Mouse (Mus musculus) limb, embryonic 10.5 days (tissue): ENCODE measurements around the gene Ccdc58. TPM values are rescaled to one million over a fixed set of nuclear protein-coding genes. Genes with fewer than 3 reads are reported as not detected.
"Not testable (repeated sequence)": the region's sequence is repeated elsewhere in the genome, so short reads cannot be mapped to it uniquely, and the experiment has no call there.

Experiments used
- DNase-seq: peaks from one replicate; pipeline ENCODE4 v3.0.0-alpha.2; 2017; ENCODE audit warnings: low spot score
- H3K27ac ChIP-seq: fragments of 300-500 bp; sonication (generic); 2 replicates; pipeline ENCODE4 v1.5.1; 2016; ENCODE audit warnings: mild to moderate bottlenecking
- H3K27me3 ChIP-seq: fragments of 300-500 bp; sonication (generic); 2 replicates; pipeline ENCODE4 v1.6.1; 2016; ENCODE audit warnings: low read depth, mild to moderate bottlenecking; ENCODE audit not compliant: poor library complexity, severe bottlenecking
- H3K36me3 ChIP-seq: fragments of 300-500 bp; sonication (generic); 2 replicates; pipeline ENCODE4 v1.6.1; 2016; ENCODE audit warnings: mild to moderate bottlenecking, moderate library complexity
- H3K4me1 ChIP-seq: fragments of 300-500 bp; sonication (generic); 2 replicates; pipeline ENCODE4 v1.6.1; 2016
- H3K4me3 ChIP-seq: fragments of 300-500 bp; sonication (generic); 2 replicates; pipeline ENCODE4 v1.5.1; 2016; ENCODE audit warnings: mild to moderate bottlenecking, moderate library complexity
- H3K9me3 ChIP-seq: fragments of 300-500 bp; sonication (generic); replicated peaks from 2 replicates; pipeline ENCODE4 v1.6.1; 2016; ENCODE audit warnings: mild to moderate bottlenecking
- WGBS: fragments of 180-500 bp; shearing (Covaris S2); methylation state at CpG from one replicate; pipeline ENCODE4 v1.1.7; 2016; 5-methylcytosine and 5-hydroxymethylcytosine counted together
- polyA plus RNA-seq: library from polyadenylated mRNA; unstranded; fragments of >200 nt; fragmentation: Nextera tagmentation; extraction: Ambion mirVana; gene quantifications from 2 replicates; pipeline ENCODE4 v1.2.1, GENCODE M21; 2016

Gene Ccdc58
- polyA plus RNA-seq, 1 experiment from 2014 or later = 107 TPM

DNA sequence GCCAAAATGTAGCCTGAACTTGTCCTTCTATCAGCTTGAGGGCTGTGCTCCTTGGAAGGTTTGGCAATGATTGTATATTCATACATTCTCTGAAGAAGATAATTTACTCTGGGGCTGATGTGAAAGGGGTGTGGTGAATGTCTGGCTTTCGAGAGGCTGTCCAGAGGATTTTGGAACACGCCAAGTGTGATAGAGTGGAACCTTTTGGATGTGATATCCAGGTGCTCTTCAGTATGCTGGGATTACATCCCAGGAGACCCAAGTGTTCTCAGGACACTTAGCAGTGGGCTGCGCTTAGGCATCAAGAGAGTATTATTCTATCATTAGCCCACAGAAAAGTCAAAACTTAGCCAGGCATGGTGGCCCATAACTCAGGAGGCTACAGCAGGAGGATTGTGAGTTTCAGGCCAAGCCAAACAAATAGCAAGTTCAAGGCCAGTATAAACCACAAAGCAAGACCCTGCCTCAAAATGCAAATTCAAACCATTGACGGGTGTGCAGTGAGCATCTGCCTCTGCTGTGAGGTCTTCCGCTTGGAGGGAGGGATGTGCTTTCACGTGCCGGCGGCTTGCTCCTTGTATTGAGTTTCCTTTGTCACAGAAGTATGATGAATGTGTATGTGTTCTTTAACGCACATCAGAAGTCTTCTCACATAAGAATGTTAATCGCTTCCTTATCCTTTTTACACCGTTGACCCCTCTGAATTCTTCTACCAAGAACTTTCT lies 19.5 kb downstream of the Ccdc58 start:
- no peaks in the 10 kb centered on the region for H3K9me3 ChIP-seq
- H3K27me3 ChIP-seq = no peaks in the 10 kb centered on the region
- peaks cover 60% of the 10 kb centered on the region for H3K36me3 ChIP-seq
- H3K4me1 ChIP-seq = no peaks in the 10 kb centered on the region
- 94% methylated on average over 11 of the region's 11 CpGs for WGBS
- no peak overlapping the region for H3K4me3 ChIP-seq
- DNase-seq = no peak
- H3K27ac ChIP-seq = no peak overlapping the region

DNA sequence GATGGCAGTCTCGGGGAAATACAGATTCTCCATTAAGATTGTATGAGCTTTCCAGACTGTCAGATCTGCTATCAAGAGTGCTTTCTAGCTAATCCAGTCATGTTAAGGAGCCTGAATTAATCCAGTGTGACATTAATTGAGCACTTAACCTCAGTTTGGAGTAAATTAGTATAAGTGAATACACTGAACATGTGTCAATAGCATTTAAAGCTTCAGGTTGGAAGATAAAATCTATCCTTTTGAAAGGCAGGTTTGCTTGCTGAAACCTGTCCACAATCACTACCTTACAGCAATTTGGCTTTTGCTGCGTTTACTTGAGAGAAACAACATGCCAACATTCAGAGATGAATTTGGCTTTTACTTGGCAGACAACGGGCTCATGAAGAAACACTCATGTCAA lies 22.6 kb downstream of the Ccdc58 start:
- Histone ChIP-seq H3K4me3 (no peak overlapping the region), H3K36me3 (peaks cover 34% of the 10 kb centered on the region), H3K4me1 (no peaks in the 10 kb centered on the region), H3K27ac (no peak overlapping the region), H3K27me3 (no peaks in the 10 kb centered on the region), H3K9me3 (no peaks in the 10 kb centered on the region)
- no peak for DNase-seq
- 88% methylated on average over 3 of the region's 3 CpGs for WGBS

DNA sequence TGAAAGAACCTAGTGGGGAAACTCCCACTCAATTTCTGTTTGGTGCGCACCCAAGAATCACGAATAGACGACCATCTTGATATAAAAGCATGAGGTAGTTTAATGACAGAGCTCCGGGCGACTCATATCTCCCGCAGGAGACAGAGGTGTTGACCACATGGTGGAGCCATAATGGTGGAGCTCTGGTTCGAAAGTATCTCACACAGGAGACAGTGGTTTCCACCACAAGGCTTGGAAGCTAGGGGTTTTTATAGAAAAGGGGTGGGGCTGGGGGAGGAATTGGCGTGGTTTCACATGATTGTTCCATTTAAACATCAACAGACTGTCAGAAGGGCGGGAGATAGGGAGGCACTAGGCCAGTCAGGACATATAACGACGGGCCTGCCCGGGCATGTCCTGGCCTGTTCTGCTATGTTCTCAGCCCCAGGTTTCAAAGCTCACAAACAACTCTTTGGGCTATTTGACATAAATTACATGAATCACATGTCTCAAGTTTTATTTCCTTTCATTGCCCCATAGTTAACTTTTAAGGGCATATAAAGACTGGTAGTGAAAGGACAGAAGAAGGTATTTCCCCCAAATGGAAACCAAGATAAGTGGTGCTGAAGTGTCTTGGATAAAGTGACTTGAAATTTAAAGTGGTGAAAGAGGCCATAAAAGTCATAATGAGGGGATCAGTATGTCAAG lies 26.5 kb downstream of the Ccdc58 start:
- not testable (repeated sequence) for DNase-seq, H3K27ac ChIP-seq, H3K4me1 ChIP-seq, H3K36me3 ChIP-seq, H3K4me3 ChIP-seq, H3K9me3 ChIP-seq, H3K27me3 ChIP-seq
- WGBS = 94% methylated on average over 12 of the region's 12 CpGs

- Histone ChIP-seq H3K27me3 (no peaks in the 10 kb centered on the region), H3K9me3 (no peaks in the 10 kb centered on the region), H3K27ac (no peak overlapping the region), H3K4me3 (no peak overlapping the region), H3K4me1 (no peaks in the 10 kb centered on the region), H3K36me3 (no peaks in the 10 kb centered on the region)
- WGBS = 87% methylated on average over 1 of the region's 1 CpGs
- DNase-seq = no peak
Observed at GRCm38 (mm10) chr16:36101526-36101925, 30.0 kb downstream of the Ccdc58 start.

- WGBS = 91% methylated on average over 1 of the region's 1 CpGs
- Histone ChIP-seq H3K4me1 (no peaks in the 10 kb centered on the region), H3K36me3 (no peaks in the 10 kb centered on the region), H3K27me3 (no peaks in the 10 kb centered on the region), H3K4me3 (no peak overlapping the region), H3K27ac (no peak overlapping the region), H3K9me3 (no peaks in the 10 kb centered on the region)
- no peak for DNase-seq
Observed at GRCm38 (mm10) chr16:36102211-36102610, 30.7 kb downstream of the Ccdc58 start.

- not testable (repeated sequence) for H3K4me1 ChIP-seq, H3K36me3 ChIP-seq, H3K27me3 ChIP-seq, H3K4me3 ChIP-seq, DNase-seq, H3K9me3 ChIP-seq, H3K27ac ChIP-seq
Observed at GRCm38 (mm10) chr16:36111486-36111885, 40.0 kb downstream of the Ccdc58 start.

DNA sequence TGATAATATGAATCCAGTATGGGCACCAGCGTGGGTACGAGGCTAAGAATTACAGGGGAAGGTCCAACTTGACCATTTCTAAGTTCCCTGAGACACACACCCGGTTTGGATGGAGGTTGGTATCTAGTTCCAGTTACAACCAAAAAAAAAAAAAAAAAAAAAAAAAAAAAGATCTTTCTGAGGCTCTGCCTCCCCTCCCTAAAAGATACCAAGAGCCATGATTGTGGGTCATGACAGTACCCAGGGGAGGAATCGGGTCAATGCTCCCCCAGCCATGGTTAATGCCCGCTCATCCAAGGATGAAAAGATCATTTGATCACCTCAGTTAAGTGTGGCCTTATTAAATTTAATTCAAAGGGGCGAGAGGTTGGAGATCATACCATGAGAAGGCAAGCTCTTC lies 44.3 kb downstream of the Ccdc58 start:
- not testable (repeated sequence) for DNase-seq, H3K27ac ChIP-seq, H3K27me3 ChIP-seq, H3K9me3 ChIP-seq, H3K4me1 ChIP-seq, H3K36me3 ChIP-seq, H3K4me3 ChIP-seq
- WGBS = 93% methylated on average over 6 of the region's 6 CpGs

DNA sequence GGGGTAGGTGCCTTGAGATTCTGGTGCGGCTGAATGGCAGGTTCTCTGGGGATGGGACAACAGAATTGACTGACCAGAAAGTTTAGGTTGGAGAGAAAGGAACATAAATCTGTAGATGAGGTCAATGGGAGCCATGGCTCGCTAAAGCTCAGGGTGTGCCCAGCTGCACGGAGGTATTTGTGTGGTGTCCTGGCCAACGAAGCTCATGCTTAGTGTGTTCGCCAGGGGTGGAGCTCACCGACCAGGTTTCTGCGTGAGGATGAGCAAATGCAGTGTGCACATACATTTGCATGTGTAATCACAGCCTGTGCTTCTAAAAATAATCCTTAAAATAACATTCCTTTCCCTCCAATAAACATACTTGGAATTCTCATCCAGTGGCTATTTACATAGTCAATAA lies 56.6 kb downstream of the Ccdc58 start:
- Histone ChIP-seq H3K4me1 (no peaks in the 10 kb centered on the region), H3K27me3 (no peaks in the 10 kb centered on the region), H3K4me3 (no peak overlapping the region), H3K9me3 (no peaks in the 10 kb centered on the region), H3K27ac (no peak overlapping the region), H3K36me3 (no peaks in the 10 kb centered on the region)
- no peak for DNase-seq
- WGBS = 92% methylated on average over 7 of the region's 7 CpGs

DNA sequence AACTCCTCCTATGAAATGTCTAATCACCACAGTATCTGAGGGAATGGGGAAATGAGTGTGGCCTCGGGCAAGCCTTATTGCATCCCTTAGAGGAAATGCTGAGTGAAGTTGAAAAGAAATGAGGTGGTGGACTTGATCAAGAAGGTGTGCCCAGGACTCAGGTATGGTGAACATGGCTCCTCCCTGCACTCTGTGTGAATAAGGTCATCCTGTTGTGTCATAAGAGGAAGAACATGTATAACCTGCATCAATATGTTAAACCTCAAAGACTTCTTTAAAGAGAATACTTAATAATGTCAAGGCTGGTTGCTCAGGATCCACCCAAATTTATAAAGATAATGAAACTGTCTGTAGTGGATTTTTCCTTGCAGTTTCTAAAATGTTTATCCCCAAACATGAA lies 59.7 kb downstream of the Ccdc58 start, which contains the start of gene Csta1:
TSS of gene Csta1 (minus strand) at position 101 of the 400 bp plus-strand sequence.
- Histone ChIP-seq H3K27me3 (no peaks in the 10 kb centered on the region), H3K4me3 (no peak within 1 kb of the TSS), H3K9me3 (no peaks in the 10 kb centered on the region), H3K36me3 (no peaks in the 10 kb centered on the region), H3K27ac (no peak within 1 kb of the TSS), H3K4me1 (no peaks in the 10 kb centered on the region)
- WGBS = 84% methylated on average over 1 of the region's 1 CpGs
- DNase-seq = no peak

GRCm38 (mm10) chr16:36138201-36138600 lies 66.7 kb downstream of the Ccdc58 start:
- DNase-seq = no peak
- no peaks in the 10 kb centered on the region for H3K4me1 ChIP-seq
- WGBS = 87% methylated on average over 2 of the region's 2 CpGs

More at GRCm38 (mm10) chr16:36138201-36138600, 66.7 kb downstream of the Ccdc58 start:
- Histone ChIP-seq H3K27ac (no peak overlapping the region), H3K36me3 (no peaks in the 10 kb centered on the region), H3K27me3 (no peaks in the 10 kb centered on the region), H3K4me3 (no peak overlapping the region), H3K9me3 (no peaks in the 10 kb centered on the region)

Other genes with a start within 250 kb of the Ccdc58 start
- gene Parp14, start 200.1 kb upstream of the Ccdc58 start, polyA plus RNA-seq = 0.19 and 0.24 TPM in 2 replicates
- gene Parp9, start 133.2 kb upstream of the Ccdc58 start, polyA plus RNA-seq = 1.5 and 2.5 TPM in 2 replicates
- gene Dtx3l, start 132.5 kb upstream of the Ccdc58 start, polyA plus RNA-seq = 1.8 and 2.7 TPM in 2 replicates
- gene Kpna1, start 92.9 kb upstream of the Ccdc58 start, polyA plus RNA-seq = 58.0 and 59.0 TPM in 2 replicates
- gene Wdr5b, start 30.5 kb upstream of the Ccdc58 start, polyA plus RNA-seq = 5.0 and 8.3 TPM in 2 replicates
- gene Fam162a, start 91 bp upstream of the Ccdc58 start, polyA plus RNA-seq = 353 and 424 TPM in 2 replicates
- gene Csta1, start 59.6 kb downstream of the Ccdc58 start, polyA plus RNA-seq = 0.13 TPM in 1 of 2 replicates, not detected in the other
- gene Stfa2l1, start 85.1 kb downstream of the Ccdc58 start, polyA plus RNA-seq = not detected in 2 replicates
- not detected in 2 replicates for gene Gm5483, start 112.5 kb downstream of the Ccdc58 start, polyA plus RNA-seq
- gene Gm5416, start 138.7 kb downstream of the Ccdc58 start, polyA plus RNA-seq = not detected in 2 replicates
- 0.49 TPM in 1 of 2 replicates, not detected in the other for gene 2010005H15Rik, start 149.8 kb downstream of the Ccdc58 start, polyA plus RNA-seq
- gene Stfa1, start 205.3 kb downstream of the Ccdc58 start, polyA plus RNA-seq = 0.35 and 1.7 TPM in 2 replicates